Mouse (Mus musculus) ES-Bruce4 (cell line): Measurements from ENCODE around the gene Celf6.

ENCODE experiments used
- CTCF ChIP-seq: IDR thresholded peaks from one replicate; pipeline ENCODE4 v1.8.1; 2011; ENCODE audit warnings: low read depth, low read length
- POLR2A ChIP-seq: IDR thresholded peaks from one replicate; pipeline ENCODE4 v1.8.1; 2011; ENCODE audit warnings: low read length; ENCODE audit not compliant: insufficient read depth

GRCm38 (mm10) chr9:59533422-59533821 is 44.3 kb upstream of the Celf6 start:
- TF ChIP-seq CTCF (no peak), POLR2A (no peak)
